Mouse (Mus musculus): ENCODE measurements at regions not wholly inside any gene's neighbourhood (a gene's known extent, or its start where the extent isn't known, plus 50 kb on each side); places are given as distances from the start of the nearest gene placed in this dataset.

DNA sequence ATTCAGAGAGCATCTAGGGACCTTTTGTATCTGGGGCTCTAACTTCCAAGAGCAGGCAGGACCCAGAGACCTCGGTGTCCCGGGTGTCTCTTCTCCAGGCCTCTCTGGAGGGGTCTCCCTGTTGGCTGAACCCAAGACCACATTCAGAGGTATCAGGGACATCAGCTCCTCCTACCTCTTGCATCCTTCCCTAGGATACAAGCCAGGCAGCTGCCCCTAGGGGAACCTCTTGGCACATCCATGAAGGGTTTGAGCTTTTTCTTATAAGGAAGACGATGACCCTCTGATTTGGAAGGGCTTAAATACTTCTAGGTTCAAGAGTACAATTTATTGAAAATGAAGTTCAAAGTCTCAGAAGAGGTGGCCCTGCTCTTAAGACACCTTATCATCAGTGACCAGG, 57.2 kb upstream of the Dio3 start:
- no peaks in the 10 kb centered on the region for H3K79me2 ChIP-seq (replicated peaks; ENCODE audit: control insufficient read depth, extremely low read depth, insufficient read depth, poor library complexity, severe bottlenecking)
- H3K4me2 ChIP-seq (ENCODE audit: insufficient read depth, low read depth, poor library complexity, severe bottlenecking) = no peak overlapping the region
- DNase-seq (ENCODE audit: extremely low read depth) = no peak
- TF ChIP-seq MXI1 (IDR thresholded peaks at IDR 0.05; ENCODE audit: low read depth, low read length) (no peak), JUN (IDR thresholded peaks at IDR 0.05; ENCODE audit: insufficient read depth, low read depth, low read length) (no peak), RAD21 (IDR thresholded peaks at IDR 0.05; ENCODE audit: low read depth, low read length) (no peak), CHD2 (IDR thresholded peaks at IDR 0.05; ENCODE audit: low read length) (no peak)
- no peaks in the 10 kb centered on the region for H3K36me3 ChIP-seq (replicated peaks in 1 of 2; ENCODE audit: control insufficient read depth in 1 of 2, insufficient read depth in 1 of 2, low read length in 1 of 2)
- no peak overlapping the region for H3K9ac ChIP-seq (ENCODE audit: insufficient read depth, low read depth)
- in situ Hi-C loops (cut with MboI; ENCODE audit: low pct_ligation_motif_present, low pct_unique_long_range_greater_than_20kb, low sequenced_read_pairs) (no loop called here), dilution Hi-C loops (cut with MboI; ENCODE audit: extremely low pct_ligation_motif_present, extremely low pct_unique_long_range_greater_than_20kb, low sequenced_read_pairs) (no loop called here)
- no peaks in the 10 kb centered on the region for H3K27me3 ChIP-seq (replicated peaks)
- peaks cover 57% of the 10 kb centered on the region for H3K9me3 ChIP-seq (replicated peaks; ENCODE audit: low read length)
- H3K4me1 ChIP-seq (ENCODE audit: control insufficient read depth in 1 of 2, insufficient read depth in 2 of 2) = no peaks in the 10 kb centered on the region
- H3K4me3 ChIP-seq (replicated peaks in 1 of 3; ENCODE audit: low read depth in 2 of 3, low read length in 2 of 3, poor library complexity in 1 of 3) = no peak overlapping the region
- H3K27ac ChIP-seq (ENCODE audit: insufficient read depth, low read depth) = no peak overlapping the region

DNA sequence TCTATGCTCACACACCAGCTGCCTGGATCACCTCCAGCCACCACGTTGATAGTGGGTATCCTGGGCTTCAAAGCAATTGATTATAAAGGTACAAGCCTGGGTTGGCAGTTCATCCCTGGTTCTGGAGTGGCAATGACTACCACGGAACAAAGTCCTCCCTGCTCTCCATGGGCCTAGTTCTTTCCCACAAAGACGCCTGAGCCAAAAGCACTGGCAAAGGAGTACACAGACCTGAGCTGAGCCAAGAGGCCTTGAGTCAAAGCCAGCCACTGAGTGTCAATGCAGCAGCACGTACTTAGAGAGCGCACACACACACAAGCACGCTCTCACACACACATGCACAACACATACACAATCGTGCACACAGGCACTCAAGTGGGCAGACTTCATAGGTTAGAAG, 54.6 kb upstream of the Dio3 start:
- H3K36me3 ChIP-seq (replicated peaks in 1 of 2; ENCODE audit: control insufficient read depth in 1 of 2, insufficient read depth in 1 of 2, low read length in 1 of 2) = no peaks in the 10 kb centered on the region
- no peaks in the 10 kb centered on the region for H3K4me1 ChIP-seq (ENCODE audit: control insufficient read depth in 1 of 2, insufficient read depth in 2 of 2)
- H3K9me3 ChIP-seq (replicated peaks; ENCODE audit: low read length) = peaks cover 69% of the 10 kb centered on the region
- in situ Hi-C loops (cut with MboI; ENCODE audit: low pct_ligation_motif_present, low pct_unique_long_range_greater_than_20kb, low sequenced_read_pairs) (no loop called here), dilution Hi-C loops (cut with MboI; ENCODE audit: extremely low pct_ligation_motif_present, extremely low pct_unique_long_range_greater_than_20kb, low sequenced_read_pairs) (no loop called here)
- H3K79me2 ChIP-seq (replicated peaks; ENCODE audit: control insufficient read depth, extremely low read depth, insufficient read depth, poor library complexity, severe bottlenecking) = no peaks in the 10 kb centered on the region
- no peak overlapping the region for H3K27ac ChIP-seq (ENCODE audit: insufficient read depth, low read depth)
- H3K9ac ChIP-seq (ENCODE audit: insufficient read depth, low read depth) = no peak overlapping the region
- TF ChIP-seq MAFK (IDR thresholded peaks at IDR 0.05; ENCODE audit: insufficient replicate concordance, low read length) (no peak), E2F4 (IDR thresholded peaks at IDR 0.05; ENCODE audit: insufficient replicate concordance, low read depth, low read length) (no peak), TCF12 (IDR thresholded peaks at IDR 0.05; ENCODE audit: low read depth, low read length) (no peak), SMC3 (IDR thresholded peaks at IDR 0.05; ENCODE audit: low read depth, low read length) (no peak), ZC3H11A (IDR thresholded peaks at IDR 0.05; ENCODE audit: low read depth, low read length) (no peak), POLR2AphosphoS2 (IDR thresholded peaks at IDR 0.05; ENCODE audit: low read depth, low read length) (no peak), ELF1 (IDR thresholded peaks at IDR 0.05; ENCODE audit: low read depth, low read length) (no peak), RAD21 (IDR thresholded peaks at IDR 0.05; ENCODE audit: low read depth, low read length) (no peak), MXI1 (IDR thresholded peaks at IDR 0.05; ENCODE audit: low read depth, low read length) (no peak), RCOR1 (conservative IDR thresholded peaks at IDR 0.05; ENCODE audit: low read depth, low read length) (no peak), NELFE (IDR thresholded peaks at IDR 0.05; ENCODE audit: low read depth, low read length) (no peak), MAX (IDR thresholded peaks at IDR 0.05; ENCODE audit: low read length) (no peak), ZKSCAN1 (IDR thresholded peaks at IDR 0.05; ENCODE audit: borderline replicate concordance, low read depth, low read length) (no peak), BHLHE40 (IDR thresholded peaks at IDR 0.05; ENCODE audit: low read depth, low read length) (no peak), MEF2A (IDR thresholded peaks at IDR 0.05; ENCODE audit: borderline replicate concordance, low read depth, low read length) (no peak), PAX5 (IDR thresholded peaks at IDR 0.05; ENCODE audit: low read length) (no peak), ZMIZ1 (IDR thresholded peaks at IDR 0.05; ENCODE audit: low read depth, low read length) (no peak), NRF1 (IDR thresholded peaks at IDR 0.05; ENCODE audit: low read depth, low read length) (no peak)
- peaks cover 3% of the 10 kb centered on the region for H3K27me3 ChIP-seq (replicated peaks)
- no peak overlapping the region for H3K4me3 ChIP-seq (replicated peaks in 1 of 3; ENCODE audit: low read depth in 2 of 3, low read length in 2 of 3, poor library complexity in 1 of 3)
- H3K4me2 ChIP-seq (ENCODE audit: insufficient read depth, low read depth, poor library complexity, severe bottlenecking) = no peak overlapping the region
- DNase-seq (ENCODE audit: extremely low read depth) = no peak

All from CH12.LX (cell line).